Mouse (Mus musculus): Measurements from ENCODE around the gene Rpgrip1l.

- TF ChIP-seq CTCF (IDR thresholded peaks at IDR 0.05; ENCODE audit: low read depth, low read length) = no peak
- no peak for TF ChIP-seq GATA1 (IDR thresholded peaks at IDR 0.05; ENCODE audit: borderline replicate concordance, low read length)
- no peak for TF ChIP-seq GATA2 (IDR thresholded peaks at IDR 0.05; ENCODE audit: borderline replicate concordance, low read depth, low read length)
- no peak for TF ChIP-seq TAL1 (conservative IDR thresholded peaks at IDR 0.05; ENCODE audit: low read depth, low read length)
Measured at GRCm38 (mm10) chr8:91214287-91214686, 98.8 kb downstream of the Rpgrip1l start.

Data from G1E (cell line).